Mouse (Mus musculus): ENCODE measurements at regions not wholly inside any gene's neighbourhood (a gene's known extent, or its start where the extent isn't known, plus 50 kb on each side); places are given as distances from the start of the nearest gene placed in this dataset.
"Not testable (repeated sequence)": the region's sequence is repeated elsewhere in the genome, so short reads cannot be mapped to it uniquely, and the experiment has no call there.

DNA sequence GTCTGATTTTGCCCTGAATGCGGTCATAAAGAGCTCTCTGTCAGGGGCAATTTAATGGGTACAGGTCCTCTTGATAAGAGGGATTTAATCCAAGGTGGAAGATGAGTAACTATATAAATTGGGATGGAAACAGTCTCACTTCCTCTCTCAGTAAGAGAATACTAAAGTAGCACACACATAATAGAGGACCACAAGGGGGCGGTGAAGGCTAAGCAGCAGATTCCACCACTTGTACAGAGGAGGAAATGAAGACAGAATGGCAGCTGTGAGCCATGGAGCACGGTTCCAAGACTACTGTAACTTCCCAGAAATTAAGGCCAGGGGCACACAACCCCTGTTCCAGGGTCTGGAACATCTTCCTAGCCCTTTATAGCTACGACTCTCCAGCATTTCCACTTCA is 262.6 kb upstream of the Ywhaq start:
- ATAC-seq (ENCODE audit: low read depth); H3K9ac ChIP-seq (ENCODE audit: low read length); H3K27ac ChIP-seq (ENCODE audit: low read length); H3K9me3 ChIP-seq (ENCODE audit: control insufficient read depth, low read length); H3K36me3 ChIP-seq (ENCODE audit: control insufficient read depth, insufficient read depth, low read length); H3K27me3 ChIP-seq (ENCODE audit: control insufficient read depth, insufficient read depth, low read depth, low read length); H3K4me1 ChIP-seq (replicated peaks; ENCODE audit: control insufficient read depth, insufficient read depth, low read length); H3K4me2 ChIP-seq (ENCODE audit: low read depth, low read length); H3K4me3 ChIP-seq (ENCODE audit: low read length): not testable (repeated sequence)
- WGBS = 38% methylated on average over 3 of the region's 4 CpGs

GRCm38 (mm10) chr12:21649381-21649780 is 231.9 kb upstream of the Ywhaq start:
- not testable (repeated sequence) for ATAC-seq (ENCODE audit: low read depth); H3K27ac ChIP-seq (ENCODE audit: low read length); H3K9ac ChIP-seq (ENCODE audit: low read length); H3K4me3 ChIP-seq (ENCODE audit: low read length); H3K36me3 ChIP-seq (ENCODE audit: control insufficient read depth, insufficient read depth, low read length); H3K4me1 ChIP-seq (replicated peaks; ENCODE audit: control insufficient read depth, insufficient read depth, low read length); H3K4me2 ChIP-seq (ENCODE audit: low read depth, low read length); H3K27me3 ChIP-seq (ENCODE audit: control insufficient read depth, insufficient read depth, low read depth, low read length)
- peaks cover 10% of the 10 kb centered on the region for H3K9me3 ChIP-seq (ENCODE audit: control insufficient read depth, low read length)
- WGBS = 84% methylated on average over 8 of the region's 8 CpGs

DNA sequence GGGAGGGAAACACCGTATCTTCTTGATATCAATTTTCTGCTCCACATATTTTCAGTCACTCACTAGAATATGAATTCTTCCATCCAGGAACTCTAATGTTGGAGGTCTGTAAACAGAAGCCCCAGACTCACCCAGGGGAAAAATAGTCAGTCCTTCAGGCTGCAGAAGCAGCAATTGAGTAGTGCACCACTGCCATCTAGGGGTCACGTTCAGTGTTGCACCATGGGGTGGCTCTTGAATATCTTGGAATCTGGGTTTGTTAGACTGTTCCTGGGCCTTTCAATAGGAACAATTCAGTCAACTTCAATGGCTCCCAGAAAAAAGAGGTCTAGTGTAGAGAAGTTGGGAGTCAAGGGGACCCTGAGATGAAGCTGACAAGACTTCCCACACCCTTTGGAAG is 196.3 kb upstream of the Ywhaq start:
- not testable (repeated sequence) for H3K4me1 ChIP-seq (replicated peaks; ENCODE audit: control insufficient read depth, insufficient read depth, low read length); ATAC-seq (ENCODE audit: low read depth); H3K9me3 ChIP-seq (ENCODE audit: control insufficient read depth, low read length); H3K27me3 ChIP-seq (ENCODE audit: control insufficient read depth, insufficient read depth, low read depth, low read length); H3K9ac ChIP-seq (ENCODE audit: low read length); H3K4me2 ChIP-seq (ENCODE audit: low read depth, low read length); H3K27ac ChIP-seq (ENCODE audit: low read length); H3K36me3 ChIP-seq (ENCODE audit: control insufficient read depth, insufficient read depth, low read length); H3K4me3 ChIP-seq (ENCODE audit: low read length)
- 18% methylated on average over 2 of the region's 2 CpGs for WGBS

DNA sequence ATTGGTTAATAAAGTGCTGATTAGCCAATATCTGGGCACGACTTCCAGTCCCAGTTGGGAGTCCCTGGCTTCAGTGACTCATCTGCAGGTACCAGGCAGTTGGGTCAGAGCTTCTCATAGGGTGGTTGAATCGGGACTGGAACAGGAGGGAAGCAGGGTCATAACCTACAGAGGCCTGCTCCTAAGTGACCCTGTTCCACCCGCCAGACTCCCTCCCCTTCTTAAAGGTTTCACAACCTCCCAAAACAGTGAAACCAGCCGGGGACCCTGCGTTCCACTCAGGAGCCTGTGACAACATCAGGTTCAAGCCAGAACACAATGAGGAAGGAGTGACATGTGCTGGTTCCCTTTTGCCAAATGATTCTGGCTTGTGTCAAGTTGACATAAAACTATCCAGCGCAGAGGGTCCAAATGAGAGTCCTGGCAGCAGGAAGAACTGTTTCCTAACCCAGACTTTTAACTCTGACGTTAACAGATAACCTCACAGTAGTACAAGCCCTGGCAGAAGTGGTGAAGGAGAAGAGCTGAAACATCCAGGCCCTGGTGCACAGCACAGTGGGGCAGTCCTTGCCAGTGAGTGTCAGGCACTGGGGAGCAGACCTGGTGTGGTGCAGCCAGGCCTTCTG is 151.1 kb upstream of the Ywhaq start:
- Histone ChIP-seq H3K4me2 (ENCODE audit: low read depth, low read length) (no peak overlapping the region), H3K36me3 (ENCODE audit: control insufficient read depth, insufficient read depth, low read length) (no peaks in the 10 kb centered on the region), H3K4me3 (ENCODE audit: low read length) (no peak overlapping the region), H3K9ac (ENCODE audit: low read length) (no peak overlapping the region), H3K4me1 (replicated peaks; ENCODE audit: control insufficient read depth, insufficient read depth, low read length) (no peaks in the 10 kb centered on the region), H3K27ac (ENCODE audit: low read length) (no peak overlapping the region), H3K27me3 (ENCODE audit: control insufficient read depth, insufficient read depth, low read depth, low read length) (no peaks in the 10 kb centered on the region), H3K9me3 (ENCODE audit: control insufficient read depth, low read length) (no peaks in the 10 kb centered on the region)
- ATAC-seq (ENCODE audit: low read depth) = no peak
- 68% methylated on average over 7 of the region's 7 CpGs for WGBS

DNA sequence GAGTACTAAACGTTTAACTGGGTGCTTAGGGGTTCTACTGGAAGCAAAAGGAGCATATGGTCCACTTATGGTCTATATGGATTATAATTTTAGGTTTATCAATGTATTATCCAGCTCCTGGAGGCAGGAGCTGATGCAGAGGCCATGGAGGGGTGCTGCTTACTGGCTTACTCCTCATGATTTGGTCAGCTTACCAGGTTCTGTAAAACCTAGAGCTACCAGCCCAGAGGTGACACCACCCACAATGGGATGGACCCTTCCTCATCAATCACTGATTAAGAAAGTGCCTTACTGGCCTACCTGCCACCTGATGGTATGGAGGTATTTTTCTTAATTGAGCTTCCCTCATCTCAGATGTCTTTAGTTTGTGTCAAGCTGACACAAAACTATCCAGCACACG is 126.5 kb upstream of the Ywhaq start:
- ATAC-seq (ENCODE audit: low read depth); H3K27ac ChIP-seq (ENCODE audit: low read length); H3K9me3 ChIP-seq (ENCODE audit: control insufficient read depth, low read length); H3K27me3 ChIP-seq (ENCODE audit: control insufficient read depth, insufficient read depth, low read depth, low read length); H3K9ac ChIP-seq (ENCODE audit: low read length); H3K4me2 ChIP-seq (ENCODE audit: low read depth, low read length); H3K4me3 ChIP-seq (ENCODE audit: low read length); H3K36me3 ChIP-seq (ENCODE audit: control insufficient read depth, insufficient read depth, low read length); H3K4me1 ChIP-seq (replicated peaks; ENCODE audit: control insufficient read depth, insufficient read depth, low read length): not testable (repeated sequence)
- 45% methylated on average over 2 of the region's 2 CpGs for WGBS

- H3K4me2 ChIP-seq (ENCODE audit: low read depth, low read length) = peak overlapping the region; percentile 70
- H3K9ac ChIP-seq (ENCODE audit: low read length) = peak overlapping the region; percentile 75
- not testable (repeated sequence) for H3K27ac ChIP-seq (ENCODE audit: low read length); H3K36me3 ChIP-seq (ENCODE audit: control insufficient read depth, insufficient read depth, low read length); H3K4me1 ChIP-seq (replicated peaks; ENCODE audit: control insufficient read depth, insufficient read depth, low read length); H3K27me3 ChIP-seq (ENCODE audit: control insufficient read depth, insufficient read depth, low read depth, low read length); H3K9me3 ChIP-seq (ENCODE audit: control insufficient read depth, low read length)
- ATAC-seq (ENCODE audit: low read depth) = peak; percentile 94
- WGBS = 2% methylated on average over 34 of the region's 34 CpGs
- peak overlapping the region; percentile 68 for H3K4me3 ChIP-seq (ENCODE audit: low read length)
Measured at GRCm38 (mm10) chr12:21543153-21543894, 125.9 kb upstream of the Ywhaq start.

DNA sequence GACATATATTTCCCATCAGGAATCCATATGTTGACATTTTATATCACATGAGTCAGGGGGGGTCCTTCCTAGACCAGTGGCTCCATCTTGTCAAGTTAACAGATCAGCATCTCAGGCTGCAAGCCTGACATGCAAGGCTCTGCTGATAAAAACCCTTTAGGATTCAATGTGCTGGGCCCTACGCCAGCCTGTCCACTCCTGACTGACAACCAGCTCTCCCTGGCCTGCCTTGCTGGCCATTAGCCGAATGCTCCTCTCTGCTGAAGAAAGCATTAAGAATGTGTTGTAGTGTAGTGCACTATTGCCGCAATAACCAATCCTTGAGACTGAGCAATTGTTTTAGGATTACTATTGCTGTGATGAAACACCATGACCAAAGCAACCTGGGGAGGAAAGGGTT is 114.3 kb upstream of the Ywhaq start:
- 85% methylated on average over 3 of the region's 3 CpGs for WGBS
- no peaks in the 10 kb centered on the region for H3K9me3 ChIP-seq (ENCODE audit: control insufficient read depth, low read length)
- no peaks in the 10 kb centered on the region for H3K36me3 ChIP-seq (ENCODE audit: control insufficient read depth, insufficient read depth, low read length)
- H3K4me1 ChIP-seq (replicated peaks; ENCODE audit: control insufficient read depth, insufficient read depth, low read length) = no peaks in the 10 kb centered on the region
- no peak overlapping the region for H3K9ac ChIP-seq (ENCODE audit: low read length)
- H3K4me2 ChIP-seq (ENCODE audit: low read depth, low read length) = no peak overlapping the region
- no peak overlapping the region for H3K27ac ChIP-seq (ENCODE audit: low read length)
- H3K4me3 ChIP-seq (ENCODE audit: low read length) = no peak overlapping the region
- no peak for ATAC-seq (ENCODE audit: low read depth)
- H3K27me3 ChIP-seq (ENCODE audit: control insufficient read depth, insufficient read depth, low read depth, low read length) = no peaks in the 10 kb centered on the region

GRCm38 (mm10) chr12:21529367-21529766 is 111.9 kb upstream of the Ywhaq start:
- not testable (repeated sequence) for H3K27me3 ChIP-seq (ENCODE audit: control insufficient read depth, insufficient read depth, low read depth, low read length); H3K36me3 ChIP-seq (ENCODE audit: control insufficient read depth, insufficient read depth, low read length); H3K27ac ChIP-seq (ENCODE audit: low read length); H3K4me2 ChIP-seq (ENCODE audit: low read depth, low read length); H3K9me3 ChIP-seq (ENCODE audit: control insufficient read depth, low read length); ATAC-seq (ENCODE audit: low read depth); H3K9ac ChIP-seq (ENCODE audit: low read length); H3K4me1 ChIP-seq (replicated peaks; ENCODE audit: control insufficient read depth, insufficient read depth, low read length); H3K4me3 ChIP-seq (ENCODE audit: low read length)
- WGBS = 76% methylated on average over 3 of the region's 3 CpGs

DNA sequence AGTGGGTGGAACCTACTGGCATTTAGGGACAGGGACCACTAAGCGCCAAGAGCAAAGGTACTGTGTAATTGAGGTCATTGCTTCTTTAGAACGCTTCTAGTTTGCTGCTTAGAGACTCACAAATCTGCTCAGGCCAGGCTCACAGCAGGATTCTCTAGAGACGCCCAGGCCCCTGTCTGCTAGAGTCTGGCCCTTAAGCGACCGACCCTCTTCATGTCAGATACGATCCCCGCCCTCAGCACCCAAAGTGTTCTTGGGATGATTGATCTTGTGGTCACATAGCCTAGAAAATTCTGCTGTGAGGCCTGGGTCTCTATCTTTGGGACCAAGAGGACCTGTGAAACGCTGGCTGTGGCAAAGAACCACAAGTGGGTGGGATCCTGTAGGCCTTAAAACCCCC is 109.9 kb upstream of the Ywhaq start:
- not testable (repeated sequence) for H3K4me1 ChIP-seq (replicated peaks; ENCODE audit: control insufficient read depth, insufficient read depth, low read length); H3K27me3 ChIP-seq (ENCODE audit: control insufficient read depth, insufficient read depth, low read depth, low read length); H3K36me3 ChIP-seq (ENCODE audit: control insufficient read depth, insufficient read depth, low read length); H3K9me3 ChIP-seq (ENCODE audit: control insufficient read depth, low read length); H3K4me2 ChIP-seq (ENCODE audit: low read depth, low read length); H3K4me3 ChIP-seq (ENCODE audit: low read length); H3K9ac ChIP-seq (ENCODE audit: low read length); ATAC-seq (ENCODE audit: low read depth); H3K27ac ChIP-seq (ENCODE audit: low read length)
- 80% methylated on average over 8 of the region's 8 CpGs for WGBS

Measured in lung, embryonic 16.5 days (tissue).